In genomic region chr2:61811507-61812421, GRCm38 (mm10) we compare ENCODE assay signal across 7 mouse cellular contexts. TPM values are rescaled to one million over a fixed set of nuclear protein-coding genes. Genes with fewer than 3 reads are reported as not detected.
DNase-seq lines count a peak whose midpoint lies in the region; ATAC-seq and TF ChIP-seq lines count a peak whose summit lies in the region.

No protein-coding gene starts in this region.

- H3K27me3 ChIP-seq in forebrain, postnatal 0 days (ENCODE audit: insufficient read depth, low read length), result peaks cover 22% of the 10 kb centered on the region; the same call in 1 of the 2 replicates
- H3K27me3 ChIP-seq in intestine, embryonic 16.5 days (replicated peaks; ENCODE audit: control insufficient read depth, insufficient read depth, low read length), result peaks cover 63% of the 10 kb centered on the region

- H3K27ac ChIP-seq in forebrain, postnatal 0 days (ENCODE audit: low read depth, low read length), result peak overlapping the region; percentile 69
- H3K27ac ChIP-seq in intestine, embryonic 16.5 days (ENCODE audit: low read length), result no peak overlapping the region

- ATAC-seq in forebrain, postnatal 0 days, result peak; percentile 24
- peak; percentile 83 for ATAC-seq in intestine, embryonic 16.5 days
- ATAC-seq in megakaryocyte, adult 5-6 weeks (ENCODE audit: poor library complexity, severe bottlenecking), result peak; percentile 35

- no peaks in the 10 kb centered on the region for H3K4me1 ChIP-seq in forebrain, postnatal 0 days (ENCODE audit: insufficient read depth)
- peaks cover 20% of the 10 kb centered on the region for H3K4me1 ChIP-seq in intestine, embryonic 16.5 days (ENCODE audit: control insufficient read depth, insufficient read depth, low read length)

- 6% methylated on average over 108 of the region's 121 CpGs for WGBS in forebrain, postnatal 0 days
- under 1% methylated on average over 121 of the region's 121 CpGs for WGBS in intestine, embryonic 16.5 days

- H3K4me3 ChIP-seq in forebrain, postnatal 0 days (ENCODE audit: low read depth, low read length), result peak overlapping the region; percentile 48
- H3K4me3 ChIP-seq in intestine, embryonic 16.5 days (ENCODE audit: low read length), result peak overlapping the region; percentile 52

- H3K9me3 ChIP-seq in forebrain, postnatal 0 days (ENCODE audit: low read length), result no peaks in the 10 kb centered on the region
- H3K9me3 ChIP-seq in intestine, embryonic 16.5 days (ENCODE audit: control insufficient read depth, low read length), result no peaks in the 10 kb centered on the region

- peak; percentile 13 to 35 for DNase-seq in spleen, adult 18-20 months
- no peak for DNase-seq in spleen, postnatal 36 days (ENCODE audit: low spot score in 2 of 2)
- DNase-seq in cerebellum, adult 9-11 months, result peak; percentile 27
- DNase-seq in forebrain, postnatal 0 days, result peak; percentile 68
- peak; percentile 48 for DNase-seq in right cerebral cortex, postnatal 4 days

- TF ChIP-seq CTCF in forebrain, postnatal 0 days (IDR thresholded peaks at IDR 0.05; ENCODE audit: low read depth), result no peak

- 0 out of 2 replicates have a peak, but pooled peaks cover 13% of the 10 kb centered on the region for H3K36me3 ChIP-seq in forebrain, postnatal 0 days (ENCODE audit: insufficient read depth)
- H3K36me3 ChIP-seq in intestine, embryonic 16.5 days (ENCODE audit: control insufficient read depth, insufficient read depth, low read length), result no peaks in the 10 kb centered on the region

- peak overlapping the region; percentile 81 for H3K4me2 ChIP-seq in forebrain, postnatal 0 days (ENCODE audit: low read depth)
- H3K4me2 ChIP-seq in intestine, embryonic 16.5 days (ENCODE audit: low read depth, low read length), result peak overlapping the region; percentile 87

- peak overlapping the region; percentile 61 for H3K9ac ChIP-seq in forebrain, postnatal 0 days
- peak overlapping the region; percentile 63 for H3K9ac ChIP-seq in intestine, embryonic 16.5 days (ENCODE audit: low read depth, low read length)

RNA-seq across cellular contexts. Expression of gene Tbr1, which starts 9.0 kb away (rescaled TPM):
- 38.0 and 43.2 TPM in 2 replicates for total RNA-seq in forebrain, postnatal 0 days (2014; rRNA removed)
- 26.7 and 28.8 TPM in 2 replicates for polyA plus RNA-seq in forebrain, postnatal 0 days (2015; fragmentation: Nextera tagmentation; extraction: Ambion mirVana)
- polyA plus RNA-seq in intestine, embryonic 16.5 days (2015; fragmentation: Nextera tagmentation; extraction: Ambion mirVana), result not detected in 2 replicates
- total RNA-seq in megakaryocyte, adult 5-6 weeks (2015), result 0.05 and 0.09 TPM in 2 replicates
- total RNA-seq in megakaryocyte, adult 5-6 weeks (2017), result not detected in 2 replicates

Comparison
In these comparisons a context has a peak if more than half of its experiments do, and no peak if none do; other contexts are left out.
1. DNase-seq: peak in spleen, adult 18-20 months (2 of 2), cerebellum, adult 9-11 months (single experiment), forebrain, postnatal 0 days (single experiment) and right cerebral cortex, postnatal 4 days (single experiment); none in spleen, postnatal 36 days (0 of 2).
2. ATAC-seq: peak in every context shown above with its lines; median percentile 83 in intestine, embryonic 16.5 days; 35 in megakaryocyte, adult 5-6 weeks; 24 in forebrain, postnatal 0 days.
3. RNA of gene Tbr1, which starts 9.0 kb away (total RNA-seq): 38.0 to 43.2 TPM in forebrain, postnatal 0 days; 0.05 to 0.09 TPM in megakaryocyte, adult 5-6 weeks; every median in the first group is over 10 times any median in the second.